Mouse (Mus musculus) myocyte (in vitro differentiated cells): Measurements from ENCODE around the gene Pias3.

Experiments used
- MYOD1 ChIP-seq, 3 experiments: IDR thresholded peaks; one replicate each; pipeline ENCODE4 v1.6.1; 2011; ENCODE audit warnings: control low read depth in 2 of 3, low read depth in 2 of 3, mild to moderate bottlenecking in 2 of 3, moderate library complexity in 1 of 3; ENCODE audit not compliant: insufficient read length in 2 of 3, control insufficient read depth in 1 of 3
- POLR2AphosphoS2 ChIP-seq: IDR thresholded peaks from one replicate; pipeline ENCODE4 v1.6.1; 2011; ENCODE audit warnings: low read depth, control low read depth; ENCODE audit not compliant: insufficient read length
- REST ChIP-seq: IDR thresholded peaks from one replicate; pipeline ENCODE4 v1.6.1; 2011; ENCODE audit warnings: mild to moderate bottlenecking, control low read depth, moderate library complexity; ENCODE audit not compliant: insufficient read depth, insufficient read length
- TCF3 ChIP-seq: IDR thresholded peaks from one replicate; pipeline ENCODE4 v1.6.1; 2011; ENCODE audit warnings: low read depth, control low read depth; ENCODE audit not compliant: insufficient read length
- USF1 ChIP-seq: IDR thresholded peaks from one replicate; pipeline ENCODE4 v1.6.1; 2011; ENCODE audit warnings: low read depth, mild to moderate bottlenecking, control low read depth, moderate library complexity

DNA sequence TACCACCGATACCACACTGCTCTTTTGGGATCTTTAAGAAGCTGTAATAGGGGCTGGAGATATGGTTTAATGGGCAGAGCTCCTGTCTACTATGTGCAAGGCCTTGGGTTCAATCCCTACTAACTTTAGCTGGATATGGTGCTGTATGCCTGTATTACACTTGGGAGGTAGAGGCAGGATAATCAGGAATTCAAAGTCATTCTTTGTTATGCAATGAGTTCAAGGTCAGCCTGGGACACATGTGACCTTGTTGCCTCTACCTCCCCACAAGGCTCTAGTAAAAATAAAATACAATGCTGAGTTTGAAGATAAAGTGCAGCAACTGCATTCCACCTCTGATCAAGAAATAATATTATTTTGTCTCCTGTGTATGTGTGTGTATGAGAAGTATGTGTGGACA is 37.8 kb downstream of the Pias3 start:
- TF ChIP-seq POLR2AphosphoS2 = no peak
- TF ChIP-seq MYOD1 (IDR thresholded peaks at IDR 0.05; ENCODE audit: control insufficient read depth in 1 of 3, insufficient read length in 2 of 3, low read depth in 2 of 3) = no peak
- no peak for TF ChIP-seq USF1
- TF ChIP-seq TCF3 = no peak
- TF ChIP-seq REST = no peak
